Mouse (Mus musculus) cerebellum, adult 2 months (tissue): Measurements from ENCODE around the gene St8sia1.

Experiments used
- CTCF ChIP-seq: fragments of 200-500 bp; IDR thresholded peaks from 2 replicates; pipeline ENCODE4 v1.5.1; 2011; ENCODE audit warnings: low read depth, mild to moderate bottlenecking, control low read depth, low read length, moderate library complexity, borderline replicate concordance; ENCODE audit not compliant: insufficient read depth
- POLR2A ChIP-seq: fragments of 200-500 bp; IDR thresholded peaks from 2 replicates; pipeline ENCODE4 v1.6.1; 2011; ENCODE audit warnings: low read length, control low read depth, borderline replicate concordance; ENCODE audit not compliant: insufficient read depth

DNA sequence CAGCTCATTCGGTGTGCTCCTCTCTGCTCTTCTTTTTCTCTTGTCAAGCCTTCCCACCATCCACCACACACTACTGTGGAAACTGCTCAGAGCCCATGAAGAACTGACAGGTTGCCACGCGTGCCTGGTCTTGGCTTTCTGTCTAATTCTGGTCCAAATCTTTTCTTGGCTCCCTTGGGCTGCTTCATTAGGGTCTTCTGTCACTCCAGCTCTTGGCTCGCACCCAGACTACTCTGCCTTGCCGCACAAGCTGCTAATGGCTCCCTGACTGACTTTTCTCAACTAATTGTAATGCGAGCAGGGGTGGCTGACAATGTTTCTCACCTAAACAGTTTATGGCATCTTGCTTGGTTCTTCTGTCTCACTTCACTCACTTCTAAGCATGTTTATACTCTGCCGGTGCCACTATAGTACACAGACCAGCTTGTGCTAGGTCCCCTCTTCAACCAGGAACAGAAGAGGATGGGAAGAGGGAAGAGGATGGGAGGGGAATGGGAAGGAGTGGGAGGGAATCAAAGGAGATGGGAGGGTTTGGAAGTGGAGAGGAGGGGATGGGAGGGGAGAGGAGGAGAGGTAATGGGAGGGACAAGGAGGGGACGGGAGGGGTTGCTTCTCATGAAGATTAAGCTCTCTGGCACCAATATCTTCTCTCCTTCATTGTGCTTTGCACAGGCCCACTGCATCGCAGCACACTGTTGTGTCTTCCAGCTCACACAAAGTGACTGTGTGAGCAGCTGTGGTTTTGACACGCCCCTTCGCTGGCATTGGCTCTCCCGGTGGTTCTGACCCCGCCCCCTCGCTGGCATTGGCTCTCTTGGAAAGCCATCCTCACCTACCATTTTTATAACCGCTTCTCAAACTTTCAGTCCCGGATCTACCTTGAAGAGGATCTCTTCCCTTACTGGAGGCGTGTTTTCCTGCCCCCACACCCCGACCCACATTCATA is 175.9 kb downstream of the St8sia1 start:
- TF ChIP-seq POLR2A (no peak), CTCF (no peak)
